Mouse (Mus musculus) heart, embryonic 14.5 days (tissue): ENCODE data around the gene Cul4a. TPM values are rescaled to one million over a fixed set of nuclear protein-coding genes. Genes with fewer than 3 reads are reported as not detected.
A peak's percentile ranks its signal among the peaks of the same experiment; 100 is the strongest.
"Not testable (repeated sequence)": the region's sequence is repeated elsewhere in the genome, so short reads cannot be mapped to it uniquely, and the experiment has no call there.

Experiments
- ATAC-seq: fragments of 200-750 bp; cut with Nextera tagmentation; 2 replicates; pipeline ENCODE4 v1.8.0; 2017; ENCODE audit warnings: low read depth, moderate TSS enrichment; ENCODE audit not compliant: insufficient number of reproducible peaks, insufficient read depth, low FRiP score
- H3K27ac ChIP-seq, 2 experiments: fragments of 200-500 bp in 1 of 2; fragments of 300-500 bp in 1 of 2; sonication (generic) in 1 of 2; replicated peaks in 1 of 2; 2 replicates each; pipeline ENCODE4 v1.5.1; 2012 to 2014; ENCODE audit warnings: low read depth in 2 of 2, low read length in 2 of 2, control low read depth in 1 of 2, mild to moderate bottlenecking in 1 of 2, mixed read lengths in 1 of 2; ENCODE audit not compliant: control insufficient read depth in 1 of 2, insufficient read depth in 1 of 2
- H3K27me3 ChIP-seq: fragments of 300-500 bp; sonication (generic); 2 replicates; pipeline ENCODE4 v1.6.1; 2014; ENCODE audit warnings: mild to moderate bottlenecking, low read length, control low read depth; ENCODE audit not compliant: control insufficient read depth, insufficient read depth
- H3K36me3 ChIP-seq: fragments of 300-500 bp; sonication (generic); 2 replicates; pipeline ENCODE4 v1.6.1; 2014; ENCODE audit warnings: mild to moderate bottlenecking, control low read depth, low read length, mixed read lengths; ENCODE audit not compliant: control insufficient read depth, insufficient read depth
- H3K4me1 ChIP-seq, 2 experiments: fragments of 200-500 bp in 1 of 2; fragments of 300-500 bp in 1 of 2; sonication (generic) in 1 of 2; 2 replicates each; pipeline ENCODE4 v1.6.1; 2012 to 2014; ENCODE audit warnings: low read length in 2 of 2, control low read depth in 1 of 2, mixed read lengths in 1 of 2; ENCODE audit not compliant: control insufficient read depth in 2 of 2, insufficient read depth in 2 of 2
- H3K4me2 ChIP-seq: fragments of 300-500 bp; sonication (generic); 2 replicates; pipeline ENCODE4 v1.6.1; 2014; ENCODE audit warnings: mild to moderate bottlenecking, low read length
- H3K4me3 ChIP-seq, 2 experiments: fragments of 200-500 bp in 1 of 2; fragments of 300-500 bp in 1 of 2; sonication (generic) in 1 of 2; 2 replicates each; pipeline ENCODE4 v1.5.1; 2012 to 2014; ENCODE audit warnings: low read length in 2 of 2, mild to moderate bottlenecking in 2 of 2, control low read depth in 1 of 2, low read depth in 1 of 2, moderate library complexity in 1 of 2; ENCODE audit not compliant: control insufficient read depth in 1 of 2, insufficient read depth in 1 of 2
- H3K9ac ChIP-seq: fragments of 300-500 bp; sonication (generic); 2 replicates; pipeline ENCODE4 v1.6.1; 2014; ENCODE audit warnings: mild to moderate bottlenecking, low read length
- H3K9me3 ChIP-seq: fragments of 300-500 bp; sonication (generic); 2 replicates; pipeline ENCODE4 v1.6.1; 2016; ENCODE audit warnings: low read length, control low read depth; ENCODE audit not compliant: control insufficient read depth
- WGBS: fragments of 180-500 bp; shearing (Covaris S2); extraction: QIAGEN DNeasy Blood & Tissue Kit; methylation state at CpG from one replicate; pipeline ENCODE4 v1.1.7; 2014; 5-methylcytosine and 5-hydroxymethylcytosine counted together
- polyA plus RNA-seq: library from polyadenylated mRNA; unstranded; fragments of >200 nt; fragmentation: Nextera tagmentation; extraction: Ambion mirVana; gene quantifications from 2 replicates; pipeline ENCODE4 v1.2.1, GENCODE M21; 2014

Gene Cul4a
- 109 and 114 TPM in 2 replicates for polyA plus RNA-seq

GRCm38 (mm10) chr8:13105087-13105881 is at the start of gene Cul4a, which contains the start of gene Pcid2:
Cul4a (plus strand) TSS chr8:13105621.
Pcid2 (minus strand) TSS chr8:13105459.
- peak; percentile 96 for ATAC-seq
- Histone ChIP-seq H3K9me3 (no peaks in the 10 kb centered on the region), H3K36me3 (peaks cover 13% of the 10 kb centered on the region; the same call in 1 of the 2 replicates), H3K4me1 (peaks cover 12 to 26% of the 10 kb centered on the region in 2 experiments), H3K27ac (peak within 1 kb of the TSS; percentile 94 to 95), H3K27me3 (no peaks in the 10 kb centered on the region), H3K4me2 (peak within 1 kb of the TSS; percentile 92), H3K4me3 (peak within 1 kb of the TSS; percentile 82 to 86), H3K9ac (peak within 1 kb of the TSS; percentile 97)
- under 1% methylated on average over 73 of the region's 87 CpGs for WGBS

- ATAC-seq: no peak
- Histone ChIP-seq H3K36me3 (no peaks in the 10 kb centered on the region), H3K27me3 (no peaks in the 10 kb centered on the region), H3K9me3 (no peaks in the 10 kb centered on the region), H3K9ac (no peak overlapping the region), H3K27ac (no peak overlapping the region), H3K4me1 (no peaks in the 10 kb centered on the region), H3K4me3 (no peak overlapping the region), H3K4me2 (no peak overlapping the region)
- WGBS: 85% methylated on average over 4 of the region's 4 CpGs
Observed at GRCm38 (mm10) chr8:13057351-13057750, 48.1 kb upstream of the Cul4a start.

- Histone ChIP-seq H3K4me1 (no peaks in the 10 kb centered on the region), H3K4me2 (no peak within 1 kb of the TSS), H3K4me3 (no peak within 1 kb of the TSS), H3K36me3 (no peaks in the 10 kb centered on the region), H3K27ac (no peak within 1 kb of the TSS), H3K9me3 (no peaks in the 10 kb centered on the region), H3K9ac (no peak within 1 kb of the TSS), H3K27me3 (no peaks in the 10 kb centered on the region)
- 67% methylated on average over 17 of the region's 17 CpGs for WGBS
- no peak for ATAC-seq
Observed at GRCm38 (mm10) chr8:13060441-13061150, 44.8 kb upstream of the Cul4a start, which contains the start of gene Proz. Proz (plus strand) TSS chr8:13060914.

GRCm38 (mm10) chr8:13063112-13063511 is 42.3 kb upstream of the Cul4a start:
- Histone ChIP-seq H3K9ac (no peak overlapping the region), H3K4me1 (no peaks in the 10 kb centered on the region), H3K27ac (no peak overlapping the region), H3K36me3 (no peaks in the 10 kb centered on the region), H3K4me2 (no peak overlapping the region), H3K4me3 (no peak overlapping the region), H3K9me3 (no peaks in the 10 kb centered on the region), H3K27me3 (no peaks in the 10 kb centered on the region)
- WGBS: 77% methylated on average over 16 of the region's 16 CpGs
- ATAC-seq: no peak

- H3K36me3 ChIP-seq: peaks cover 55% of the 10 kb centered on the region
- no peak overlapping the region for H3K4me2 ChIP-seq
- no peaks in the 10 kb centered on the region for H3K27me3 ChIP-seq
- no peaks in the 10 kb centered on the region for H3K9me3 ChIP-seq
- 90% methylated on average over 11 of the region's 11 CpGs for WGBS
- H3K4me1 ChIP-seq: no peaks in the 10 kb centered on the region
- H3K9ac ChIP-seq: no peak overlapping the region
- no peak for ATAC-seq
- H3K4me3 ChIP-seq: no peak overlapping the region
- H3K27ac ChIP-seq: no peak overlapping the region
Observed at GRCm38 (mm10) chr8:13073255-13073654, 32.2 kb upstream of the Cul4a start.

GRCm38 (mm10) chr8:13075044-13075443 is 30.4 kb upstream of the Cul4a start:
- ATAC-seq: no peak

GRCm38 (mm10) chr8:13075579-13075978 is 29.8 kb upstream of the Cul4a start:
- ATAC-seq: not testable (repeated sequence)

More at GRCm38 (mm10) chr8:13075044-13075443, 30.4 kb upstream of the Cul4a start:
- no peaks in the 10 kb centered on the region for H3K27me3 ChIP-seq
- no peaks in the 10 kb centered on the region for H3K4me1 ChIP-seq
- no peak overlapping the region for H3K9ac ChIP-seq
- H3K4me2 ChIP-seq: no peak overlapping the region
- peaks cover 73% of the 10 kb centered on the region for H3K36me3 ChIP-seq
- WGBS: 90% methylated on average over 8 of the region's 8 CpGs
- no peak overlapping the region for H3K27ac ChIP-seq
- H3K4me3 ChIP-seq: no peak overlapping the region
- H3K9me3 ChIP-seq: no peaks in the 10 kb centered on the region

More at GRCm38 (mm10) chr8:13075579-13075978, 29.8 kb upstream of the Cul4a start:
- H3K9ac ChIP-seq, H3K27me3 ChIP-seq, H3K9me3 ChIP-seq, H3K4me1 ChIP-seq, H3K4me3 ChIP-seq, H3K4me2 ChIP-seq, H3K27ac ChIP-seq: not testable (repeated sequence)
- peaks cover 78% of the 10 kb centered on the region for H3K36me3 ChIP-seq
- 97% methylated on average over 1 of the region's 1 CpGs for WGBS
